Mouse (Mus musculus) adrenal gland, postnatal 10 days (tissue): ENCODE results near the gene Cacna1d. TPM values are rescaled to one million over a fixed set of nuclear protein-coding genes. Genes with fewer than 3 reads are reported as not detected.

Source experiments
- DNase-seq: peaks from one replicate; pipeline ENCODE4 v3.0.0; 2021; ENCODE audit warnings: mixed read lengths
- total RNA-seq, 2 experiments: library from RNA; stranded (reverse); gene quantifications; 2 replicates each; pipeline ENCODE4 v1.2.3; 2021

The Cacna1d gene
- total RNA-seq, 2 experiments from 2014 or later = 11.5 to 17.3 TPM

GRCm38 (mm10) chr14:30204526-30204925 lies 286.7 kb downstream of the Cacna1d start:
- DNase-seq = no peak

- DNase-seq = no peak
Observed at GRCm38 (mm10) chr14:30200310-30200709, 290.9 kb downstream of the Cacna1d start.

- no peak for DNase-seq
Observed at GRCm38 (mm10) chr14:30198882-30199281, 292.4 kb downstream of the Cacna1d start.

GRCm38 (mm10) chr14:30198116-30198515 lies 293.1 kb downstream of the Cacna1d start:
- DNase-seq = no peak

GRCm38 (mm10) chr14:30196959-30197358 lies 294.3 kb downstream of the Cacna1d start:
- no peak for DNase-seq

- DNase-seq = no peak
Observed at GRCm38 (mm10) chr14:30196235-30196634, 295.0 kb downstream of the Cacna1d start.

GRCm38 (mm10) chr14:30190308-30190971 lies 300.8 kb downstream of the Cacna1d start:
- no peak for DNase-seq

- DNase-seq = no peak
Observed at GRCm38 (mm10) chr14:30185616-30186274, 305.5 kb downstream of the Cacna1d start.

GRCm38 (mm10) chr14:30184445-30185152 lies 306.7 kb downstream of the Cacna1d start:
- no peak for DNase-seq

GRCm38 (mm10) chr14:30184013-30184412 lies 307.2 kb downstream of the Cacna1d start:
- no peak for DNase-seq

GRCm38 (mm10) chr14:30182624-30183524 lies 308.4 kb downstream of the Cacna1d start:
- DNase-seq = no peak

- DNase-seq = peak; percentile 55
Observed at GRCm38 (mm10) chr14:30178306-30178705, 312.9 kb downstream of the Cacna1d start.

DNA sequence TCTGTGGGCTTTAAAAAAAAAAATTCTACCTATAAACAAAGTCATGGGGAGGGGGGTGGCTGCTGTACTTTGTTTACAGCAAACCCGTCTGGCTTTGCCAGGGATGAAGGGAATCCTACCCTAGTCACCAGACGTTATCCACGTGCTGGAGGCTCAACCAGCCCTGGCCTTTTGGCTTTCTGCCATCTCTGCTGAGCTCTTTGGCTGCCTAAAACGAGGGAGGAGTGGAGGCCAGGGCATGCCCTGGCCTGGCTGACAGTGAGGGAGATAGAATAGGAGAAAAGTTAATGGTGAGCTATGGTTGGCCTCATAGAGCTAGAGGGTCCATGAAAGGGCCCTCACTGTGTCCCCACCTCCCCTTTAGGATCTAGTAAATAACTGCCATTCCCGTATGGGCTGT lies 313.4 kb downstream of the Cacna1d start:
- DNase-seq = peak; percentile 80

DNA sequence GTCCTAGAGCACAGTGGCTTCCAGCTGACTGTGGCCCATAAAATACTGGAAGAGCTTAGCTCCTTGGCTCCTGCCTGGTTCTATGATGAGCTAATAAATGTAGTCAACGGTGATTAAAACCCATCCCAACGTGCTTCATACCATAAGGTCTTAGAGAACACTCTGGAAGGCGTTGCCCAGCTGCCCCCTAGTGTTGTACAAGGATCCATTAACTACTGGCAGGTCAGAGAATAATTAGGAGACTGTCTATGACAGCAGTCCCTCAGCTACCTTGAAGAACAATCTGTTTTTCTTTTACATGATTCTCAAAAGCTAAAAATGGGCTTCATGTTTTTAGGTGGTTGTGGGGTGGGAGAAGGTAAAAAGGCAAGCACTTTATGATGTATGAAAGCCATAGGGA lies 315.9 kb downstream of the Cacna1d start:
- no peak for DNase-seq

GRCm38 (mm10) chr14:30172821-30173755 lies 318.2 kb downstream of the Cacna1d start:
- DNase-seq = no peak

DNA sequence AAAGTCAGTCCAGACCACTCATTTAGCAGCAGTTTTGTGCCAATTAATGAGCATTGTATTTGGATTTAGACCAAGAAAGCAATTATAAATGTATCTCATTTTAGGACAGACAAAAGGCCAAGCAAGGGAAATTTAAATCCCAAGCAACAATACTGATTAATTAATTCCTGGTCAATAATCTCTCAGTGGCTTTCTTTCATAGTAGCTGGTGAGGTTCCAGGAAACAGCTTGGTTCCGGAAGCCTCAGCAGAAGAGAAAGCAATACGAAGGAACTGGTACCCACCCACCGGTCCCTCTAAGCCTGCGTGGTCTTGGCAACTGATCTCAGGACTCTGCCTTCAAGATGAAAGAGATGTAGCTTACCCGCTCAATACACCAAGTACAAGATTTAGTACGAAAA lies 319.7 kb downstream of the Cacna1d start:
- DNase-seq = no peak

DNA sequence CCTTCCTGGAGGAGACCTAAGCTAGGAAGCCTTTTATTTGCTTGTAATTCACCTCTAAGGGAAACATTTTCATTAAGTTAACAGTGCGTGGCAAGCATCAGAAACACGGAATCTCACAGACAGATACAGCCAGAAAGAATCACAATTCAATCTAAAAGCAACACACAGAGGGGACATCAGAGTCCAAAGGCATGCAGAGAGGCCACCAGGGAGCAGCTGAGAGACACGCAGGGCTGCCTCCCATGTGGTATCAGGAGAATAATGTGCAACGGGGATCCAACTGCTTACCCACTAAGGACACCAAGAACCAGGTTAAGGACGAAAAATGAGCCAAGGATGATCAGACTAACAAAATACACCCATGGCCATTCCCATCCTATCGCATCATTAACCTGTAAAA lies 320.2 kb downstream of the Cacna1d start:
- DNase-seq = no peak

GRCm38 (mm10) chr14:30169455-30169854 lies 321.8 kb downstream of the Cacna1d start:
- DNase-seq = no peak

DNA sequence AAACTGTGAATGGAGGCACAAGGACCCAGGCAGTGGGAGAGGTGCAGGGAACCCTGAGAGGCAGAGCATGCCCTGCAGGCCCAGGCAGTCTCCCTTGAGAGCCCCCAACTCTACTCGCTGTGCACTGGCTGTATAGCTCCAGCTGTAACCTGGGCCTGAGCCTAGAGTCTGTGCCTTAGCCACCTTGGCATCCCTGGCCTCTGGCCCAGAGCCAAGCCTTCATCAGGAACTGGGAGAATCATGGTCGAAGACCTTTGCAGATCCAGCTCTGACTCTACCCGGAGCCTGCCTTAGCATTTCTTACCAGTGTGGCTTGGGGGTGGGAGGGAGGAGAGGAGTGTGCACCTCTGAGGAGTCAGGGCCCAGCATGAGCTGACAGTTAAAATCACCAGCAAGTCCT lies 322.4 kb downstream of the Cacna1d start:
- DNase-seq = peak; percentile 37

GRCm38 (mm10) chr14:30168387-30168786 lies 322.9 kb downstream of the Cacna1d start:
- DNase-seq = no peak

GRCm38 (mm10) chr14:30167606-30168005 lies 323.6 kb downstream of the Cacna1d start:
- DNase-seq = no peak
